Mouse (Mus musculus) olfactory bulb, adult 2 months (tissue): ENCODE data around the gene Cnnm1. TPM values are rescaled to one million over a fixed set of nuclear protein-coding genes. Genes with fewer than 3 reads are reported as not detected.

Source experiments
- H3K27ac ChIP-seq: fragments of 200-500 bp; 2 replicates; pipeline ENCODE4 v1.5.1; 2012; ENCODE audit warnings: low read depth, low read length; ENCODE audit not compliant: insufficient read depth
- H3K4me1 ChIP-seq: fragments of 200-500 bp; 2 replicates; pipeline ENCODE4 v1.6.1; 2012; ENCODE audit warnings: low read length; ENCODE audit not compliant: control insufficient read depth, insufficient read depth
- H3K4me3 ChIP-seq: fragments of 200-500 bp; 2 replicates; pipeline ENCODE4 v1.5.1; 2012; ENCODE audit warnings: mild to moderate bottlenecking, low read depth, low read length, moderate library complexity; ENCODE audit not compliant: insufficient read depth
- CTCF ChIP-seq: fragments of 200-500 bp; IDR thresholded peaks from 2 replicates; pipeline ENCODE4 v1.5.1; 2012; ENCODE audit warnings: low read depth, mild to moderate bottlenecking, low read length, moderate library complexity; ENCODE audit not compliant: insufficient read depth
- POLR2A ChIP-seq: fragments of 200-500 bp; IDR thresholded peaks from 2 replicates; pipeline ENCODE4 v1.6.1; 2012; ENCODE audit warnings: mild to moderate bottlenecking, low read depth, low read length, moderate library complexity; ENCODE audit not compliant: insufficient read depth
- WGBS: fragments of 180-500 bp; shearing (Covaris S2); methylation state at CpG from one replicate; pipeline ENCODE4 v1.1.7; 2018; 5-methylcytosine and 5-hydroxymethylcytosine counted together
- polyA plus RNA-seq: library from polyadenylated mRNA; stranded (reverse); fragments of >200 nt; gene quantifications from 2 replicates; pipeline ENCODE4 v1.2.4, GENCODE M21; 2012; ENCODE audit warnings: low replicate concordance; ENCODE audit not compliant: missing spikeins, insufficient read depth, insufficient read length

Cnnm1 gene
- polyA plus RNA-seq, 1 experiment, result not detected

DNA sequence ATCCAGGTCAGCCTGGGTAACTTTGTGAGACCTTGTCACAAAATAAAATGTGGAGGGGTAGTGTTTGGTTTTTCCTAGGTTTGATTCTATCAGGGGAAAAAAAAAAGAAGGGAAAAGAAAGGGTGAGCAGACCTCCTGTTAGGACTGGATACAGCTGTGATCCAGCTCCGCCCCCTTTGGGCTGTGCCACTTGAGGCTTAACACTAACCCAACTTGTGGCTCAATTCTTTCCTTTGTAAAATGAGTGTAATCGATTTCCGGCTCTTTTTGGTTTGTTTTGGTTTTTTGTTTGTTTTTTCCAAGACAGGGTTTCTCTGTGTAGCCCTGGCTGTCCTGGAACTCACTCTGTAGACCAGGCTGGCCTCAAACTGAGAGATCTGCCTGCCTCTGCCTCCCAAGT, 21.9 kb downstream of the Cnnm1 start:
- WGBS, result 93% methylated on average over 3 of the region's 3 CpGs
- Histone ChIP-seq H3K27ac (no peak overlapping the region), H3K4me3 (no peak overlapping the region), H3K4me1 (peaks cover 9% of the 10 kb centered on the region)
- TF ChIP-seq CTCF, result no peak
- no peak for TF ChIP-seq POLR2A

DNA sequence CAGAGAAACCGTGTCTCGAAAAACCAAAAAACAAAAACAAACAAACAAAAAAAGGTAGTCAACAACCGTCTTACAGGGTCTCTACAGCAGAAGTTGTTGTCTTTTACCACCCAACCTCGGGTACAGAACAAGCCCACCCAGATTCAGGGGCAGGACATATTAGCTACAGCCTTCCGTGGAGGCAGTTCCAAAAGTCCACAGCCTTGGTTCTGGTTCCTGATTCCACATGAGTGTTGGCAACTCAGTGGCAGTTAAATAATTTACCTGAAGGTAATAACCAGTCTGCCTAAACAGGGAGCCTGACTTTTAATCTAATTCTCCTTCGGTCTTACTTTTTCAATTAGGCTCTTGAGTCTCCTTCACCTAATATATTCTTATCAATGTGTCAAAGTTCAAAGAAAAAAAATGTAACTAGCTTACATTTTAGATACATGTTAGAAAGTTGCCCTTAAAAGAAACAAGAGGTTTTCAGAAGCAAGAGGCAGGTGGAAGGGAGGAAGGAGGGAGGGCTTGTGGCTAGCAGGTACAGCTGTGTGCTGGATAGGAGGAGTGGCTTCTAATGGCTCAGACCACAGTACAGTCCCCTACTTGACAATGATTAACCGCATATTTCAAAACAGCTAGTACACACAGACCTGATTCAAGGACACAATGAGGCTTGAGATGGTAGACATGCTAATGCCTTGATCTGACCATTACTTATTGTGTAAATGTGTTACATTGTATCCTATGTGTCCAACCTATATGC, 23.5 kb downstream of the Cnnm1 start:
- Histone ChIP-seq H3K27ac (no peak overlapping the region), H3K4me3 (no peak overlapping the region), H3K4me1 (peaks cover 12% of the 10 kb centered on the region)
- no peak for TF ChIP-seq POLR2A
- no peak for TF ChIP-seq CTCF
- WGBS, result 90% methylated on average over 7 of the region's 7 CpGs

DNA sequence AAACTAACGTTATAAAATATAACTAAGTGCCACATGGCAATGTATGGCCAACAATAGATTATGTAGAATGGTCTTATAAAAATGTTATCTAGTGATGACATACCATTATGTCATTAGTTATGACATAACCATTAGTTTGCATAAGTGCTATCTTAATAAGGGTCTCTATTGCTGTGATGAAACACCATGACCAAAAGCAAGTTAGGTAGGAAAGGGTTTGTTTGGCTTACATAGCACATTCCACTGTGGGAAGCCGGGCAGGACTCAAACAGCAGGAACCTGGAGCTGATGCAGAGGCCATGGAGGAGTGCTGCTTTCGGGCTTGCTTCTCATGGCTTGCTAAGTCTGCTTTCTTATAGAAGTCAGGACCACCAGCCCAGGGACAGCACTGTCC, 24.1 kb downstream of the Cnnm1 start:
- no peak overlapping the region for H3K4me3 ChIP-seq
- peaks cover 12% of the 10 kb centered on the region for H3K4me1 ChIP-seq
- 87% methylated on average over 3 of the region's 3 CpGs for WGBS
- H3K27ac ChIP-seq, result no peak overlapping the region
- no peak for TF ChIP-seq CTCF
- TF ChIP-seq POLR2A, result no peak

DNA sequence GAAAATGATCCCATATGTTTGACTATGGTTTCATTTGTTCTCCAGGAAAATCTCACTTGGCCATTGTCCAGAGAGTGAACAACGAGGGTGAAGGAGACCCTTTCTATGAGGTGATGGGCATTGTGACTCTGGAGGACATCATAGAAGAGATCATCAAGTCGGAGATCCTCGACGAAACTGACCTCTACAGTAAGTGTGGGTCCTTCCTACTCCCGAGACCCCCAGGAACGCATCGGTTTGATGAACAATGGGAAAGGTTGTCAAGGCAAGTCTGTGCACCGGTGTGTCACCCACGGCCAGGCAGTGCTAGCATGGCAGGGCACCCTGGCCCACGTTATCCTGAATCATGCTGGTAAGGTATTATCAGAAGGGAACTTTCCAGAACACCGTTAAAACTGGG, 24.8 kb downstream of the Cnnm1 start:
- Histone ChIP-seq H3K27ac (no peak overlapping the region), H3K4me3 (no peak overlapping the region)
- 90% methylated on average over 11 of the region's 11 CpGs for WGBS

DNA sequence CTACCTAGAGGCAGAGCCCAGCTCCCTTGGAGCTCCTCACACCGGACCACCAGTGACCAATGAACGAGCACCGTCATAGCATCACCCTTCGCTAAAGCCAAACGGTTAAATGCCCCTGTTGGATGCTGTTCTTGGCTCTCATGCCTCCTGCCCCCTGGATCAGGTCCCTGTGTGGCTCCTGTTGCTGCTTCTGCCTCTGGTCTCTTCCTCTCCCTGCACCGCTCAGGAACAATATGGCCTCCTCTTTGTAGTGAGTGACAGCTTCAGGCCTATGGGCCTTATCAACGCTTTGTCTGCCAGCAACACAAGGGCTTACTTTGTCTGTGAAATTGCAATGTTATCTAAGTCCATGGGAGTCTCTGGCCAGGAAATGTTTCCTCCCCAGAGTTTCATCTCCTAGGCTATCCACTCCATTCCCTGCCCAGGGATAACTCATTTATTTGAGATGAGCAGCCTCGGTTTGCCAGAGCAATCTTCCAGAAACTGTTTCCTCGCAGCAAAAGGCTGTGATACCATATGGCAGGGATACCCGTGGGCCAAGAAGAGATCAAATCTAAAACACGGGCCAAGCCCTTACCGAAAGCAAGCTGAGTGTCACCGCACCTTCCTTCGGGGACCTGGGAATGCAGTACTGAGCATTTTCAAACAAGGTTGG, 25.5 kb downstream of the Cnnm1 start:
- TF ChIP-seq CTCF (no peak), POLR2A (no peak)
- no peak overlapping the region for H3K27ac ChIP-seq
- peaks cover 8% of the 10 kb centered on the region; the same call in 1 of the 2 replicates for H3K4me1 ChIP-seq
- H3K4me3 ChIP-seq, result no peak overlapping the region
- 90% methylated on average over 14 of the region's 14 CpGs for WGBS

More for the DNA sequence above, 24.8 kb downstream of the Cnnm1 start:
- TF ChIP-seq POLR2A (no peak), CTCF (no peak)
- peaks cover 12% of the 10 kb centered on the region for H3K4me1 ChIP-seq

DNA sequence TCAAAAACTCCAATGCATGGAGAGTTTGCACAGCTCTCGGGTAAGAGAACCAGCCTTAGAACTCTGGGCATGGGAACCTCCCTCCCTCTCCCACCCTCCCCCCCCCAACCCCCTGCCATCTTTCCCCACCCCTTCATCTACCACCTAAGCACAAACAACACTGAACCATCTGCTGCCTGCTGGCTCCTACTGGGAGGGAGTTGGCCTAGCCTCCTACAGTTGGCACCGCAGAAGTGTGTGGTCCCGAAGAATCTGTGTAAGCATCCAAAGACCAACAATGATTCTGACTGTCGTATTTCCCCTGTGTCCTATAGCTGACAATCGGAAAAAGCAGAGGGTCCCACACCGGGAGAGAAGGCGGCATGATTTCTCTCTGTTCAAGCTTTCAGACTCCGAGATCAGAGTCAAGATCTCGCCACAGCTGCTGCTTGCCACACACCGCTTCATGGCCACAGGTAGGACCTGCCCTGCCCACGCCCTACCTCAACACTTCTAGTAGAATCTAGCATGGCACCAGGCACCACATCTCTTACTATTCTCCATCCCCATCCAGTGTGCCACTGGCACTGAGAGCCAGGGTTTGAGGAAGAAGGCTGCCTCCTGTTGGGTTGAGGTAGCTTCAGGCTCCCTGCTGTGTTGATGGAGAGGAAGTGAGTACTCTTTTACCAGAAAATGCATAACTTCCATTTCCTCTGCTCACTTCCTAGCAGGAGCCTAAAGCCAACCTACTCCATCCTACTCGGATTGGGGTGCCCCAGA, 27.9 kb downstream of the Cnnm1 start:
- TF ChIP-seq POLR2A (no peak), CTCF (no peak)
- Histone ChIP-seq H3K27ac (no peak overlapping the region), H3K4me3 (no peak overlapping the region), H3K4me1 (peaks cover 8% of the 10 kb centered on the region; the same call in 1 of the 2 replicates)
- 82% methylated on average over 12 of the region's 12 CpGs for whole genome bisulfite sequencing

DNA sequence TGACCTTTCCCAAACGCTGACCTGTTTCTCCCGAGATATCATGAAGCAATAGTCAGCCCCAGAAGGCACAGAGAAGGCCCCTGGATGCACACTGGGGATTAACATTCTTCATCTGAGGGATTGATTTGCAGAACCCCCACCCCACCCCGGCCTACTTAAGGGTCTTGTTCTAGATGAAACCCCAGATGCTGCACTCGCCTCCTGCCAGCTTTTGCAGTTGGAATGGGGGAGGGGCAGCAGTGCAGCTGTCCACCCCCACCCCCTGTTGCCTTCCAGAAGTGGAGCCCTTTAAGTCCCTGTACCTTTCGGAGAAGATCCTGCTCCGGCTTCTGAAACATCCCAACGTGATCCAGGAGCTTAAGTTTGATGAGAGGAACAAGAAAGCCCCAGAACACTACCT, 29.1 kb downstream of the Cnnm1 start:
- H3K4me1 ChIP-seq, result peaks cover 8% of the 10 kb centered on the region; the same call in 1 of the 2 replicates
- WGBS, result 68% methylated on average over 7 of the region's 7 CpGs
- TF ChIP-seq POLR2A, result no peak
- TF ChIP-seq CTCF, result no peak

DNA sequence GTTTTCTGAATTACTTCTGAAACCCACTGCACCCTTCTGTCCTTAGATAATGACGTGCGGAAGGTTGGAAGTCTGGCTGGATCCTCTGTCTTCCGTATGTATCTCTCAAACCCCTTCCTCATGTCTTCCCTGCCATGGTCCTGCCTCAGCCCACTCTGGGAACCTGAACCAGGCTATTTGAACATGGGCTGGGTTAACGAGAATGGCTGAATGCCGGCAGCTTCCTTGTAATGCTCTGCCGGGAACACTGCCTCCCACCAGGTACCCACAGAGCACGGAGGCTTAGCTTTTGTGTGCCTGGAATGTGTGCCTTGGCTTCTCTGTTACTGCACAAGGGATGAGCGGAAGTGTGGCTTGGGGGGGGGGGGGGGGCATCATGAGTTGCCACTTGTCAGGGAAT, 32.1 kb downstream of the Cnnm1 start:
- Histone ChIP-seq H3K27ac (no peak overlapping the region), H3K4me1 (peaks cover 8% of the 10 kb centered on the region), H3K4me3 (no peak overlapping the region)
- TF ChIP-seq CTCF (no peak), POLR2A (no peak)
- 58% methylated on average over 8 of the region's 8 CpGs for WGBS

More for the DNA sequence above, 29.1 kb downstream of the Cnnm1 start:
- Histone ChIP-seq H3K4me3 (no peak overlapping the region), H3K27ac (no peak overlapping the region)

DNA sequence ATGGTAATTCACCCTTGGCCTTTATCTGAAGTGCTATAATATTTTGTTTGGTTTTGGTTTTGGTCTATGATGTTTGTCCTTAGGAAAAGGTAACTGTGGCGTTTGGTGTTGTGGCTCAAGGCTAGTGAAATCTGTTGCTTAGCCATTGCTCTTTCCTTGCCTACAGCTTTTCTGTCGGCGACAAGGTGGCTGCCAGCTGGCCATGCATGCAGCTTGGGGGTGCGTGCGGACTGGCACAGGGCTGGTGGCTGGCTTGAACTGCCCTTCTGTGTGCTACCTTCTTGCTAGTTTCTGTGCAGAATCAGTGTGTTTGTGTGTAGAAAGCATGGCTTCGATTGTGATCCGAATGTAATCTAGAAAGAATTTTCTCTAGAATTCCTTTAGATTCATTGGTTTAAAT, 32.5 kb downstream of the Cnnm1 start:
- H3K4me1 ChIP-seq, result peaks cover 8% of the 10 kb centered on the region
- WGBS, result 91% methylated on average over 7 of the region's 7 CpGs
- TF ChIP-seq CTCF (no peak), POLR2A (no peak)
- H3K27ac ChIP-seq, result no peak overlapping the region
- no peak overlapping the region for H3K4me3 ChIP-seq
